Mouse (Mus musculus) T-helper 1 cell (primary cell): ENCODE results near the gene Wdr45.
"Not testable (repeated sequence)": the region's sequence is repeated elsewhere in the genome, so short reads cannot be mapped to it uniquely, and the experiment has no call there.

Experiments used
- in situ Hi-C: fragments of 300-600 bp; cut with MboI, MseI; formaldehyde crosslinking; loops from one replicate; pipeline ENCODE4 v1.15.1; 2025; ENCODE audit warnings: high pct_unique_total_duplicates

Wdr45 gene

GRCm38 (mm10) chrX:7721514-7722281 lies 7.6 kb downstream of the Wdr45 start, which contains the start of gene Gm45208:
Gene Gm45208, plus strand, starts transcription at chrX:7722245.
- in situ Hi-C loops = no loop called here

- in situ Hi-C loops = no loop called here
Observed at GRCm38 (mm10) chrX:7722282-7722611, 8.1 kb downstream of the Wdr45 start.

GRCm38 (mm10) chrX:7722691-7723090 lies 8.6 kb downstream of the Wdr45 start:
- in situ Hi-C loops = no loop called here

- in situ Hi-C loops = no loop called here
Observed at GRCm38 (mm10) chrX:7724135-7724534, 10.0 kb downstream of the Wdr45 start.

- in situ Hi-C loops = no loop called here
Observed at GRCm38 (mm10) chrX:7725841-7726240, 11.7 kb downstream of the Wdr45 start.

GRCm38 (mm10) chrX:7727176-7727575 lies 13.0 kb downstream of the Wdr45 start:
- in situ Hi-C loops = no loop called here

GRCm38 (mm10) chrX:7728215-7728921 lies 14.2 kb downstream of the Wdr45 start, which contains the start of gene Praf2:
Gene Praf2, plus strand, starts transcription at chrX:7728439.
- in situ Hi-C loops = no loop called here

- in situ Hi-C loops = no loop called here
Observed at GRCm38 (mm10) chrX:7728922-7729265, 14.8 kb downstream of the Wdr45 start.

- in situ Hi-C loops = no loop called here
Observed at GRCm38 (mm10) chrX:7733571-7734156, 19.5 kb downstream of the Wdr45 start.

GRCm38 (mm10) chrX:7739336-7740081 lies 25.4 kb downstream of the Wdr45 start:
- in situ Hi-C loops = no loop called here

GRCm38 (mm10) chrX:7740082-7740819 lies 26.1 kb downstream of the Wdr45 start:
- in situ Hi-C loops = no loop called here

GRCm38 (mm10) chrX:7741103-7741502 lies 27.0 kb downstream of the Wdr45 start:
- in situ Hi-C loops = no loop called here

- in situ Hi-C loops = no loop called here
Observed at GRCm38 (mm10) chrX:7743470-7743869, 29.3 kb downstream of the Wdr45 start.

- in situ Hi-C loops = no loop called here
Observed at GRCm38 (mm10) chrX:7744940-7745339, 30.8 kb downstream of the Wdr45 start.

GRCm38 (mm10) chrX:7745429-7745828 lies 31.3 kb downstream of the Wdr45 start:
- in situ Hi-C loops = no loop called here

GRCm38 (mm10) chrX:7750432-7751116 lies 36.4 kb downstream of the Wdr45 start, which contains the start of gene Ccdc120:
Gene Ccdc120, minus strand, starts transcription at chrX:7750905.
- in situ Hi-C loops = no loop called here

GRCm38 (mm10) chrX:7753627-7754026 lies 39.5 kb downstream of the Wdr45 start:
- in situ Hi-C loops = not testable (repeated sequence)

- in situ Hi-C loops = no loop called here
Observed at GRCm38 (mm10) chrX:7762137-7762920, 48.2 kb downstream of the Wdr45 start, which contains the start of gene Tfe3. Gene Tfe3, plus strand, starts transcription at chrX:7762560.

GRCm38 (mm10) chrX:7762921-7763197 lies 48.7 kb downstream of the Wdr45 start:
- in situ Hi-C loops = no loop called here
